ENCODE assay signal across 15 mouse cellular contexts in genomic region chr17:15862355-15862754, GRCm38 (mm10). TPM values are rescaled to one million over a fixed set of nuclear protein-coding genes. Genes with fewer than 3 reads are reported as not detected.
DNase-seq lines count a peak whose midpoint lies in the region; ATAC-seq and TF ChIP-seq lines count a peak whose summit lies in the region.
"Had no signal": no experiment of that assay in that cellular context is flagged by ENCODE, and none has a peak within 500 bp of the region (broad histone marks: within the 10 kb centered on the region; RNA-seq: fewer than 3 reads in every experiment).

No protein-coding gene starts in this region.

- peak; percentile 45 for DNase-seq in forebrain, postnatal 0 days
- DNase-seq in midbrain, postnatal 0 days (ENCODE audit: low spot score) = peak; percentile 50
- no peak for DNase-seq in midbrain, embryonic 10.5 days (ENCODE audit: low spot score)
- DNase-seq in cerebellum, postnatal 14 days = peak; percentile 43 to 56
- peak; percentile 8 for DNase-seq in right cerebral cortex, postnatal 25 days
- no peak for DNase-seq in thymus, postnatal 4 days
- no peak for DNase-seq in lung, adult 2 months
- DNase-seq: adrenal gland, adult 8-10 months; gastrocnemius, postnatal 36 days; heart, postnatal 4 days had no signal

- no peak overlapping the region for H3K9ac ChIP-seq in forebrain, postnatal 0 days
- H3K9ac ChIP-seq in forebrain, embryonic 12.5 days = no peak overlapping the region
- H3K9ac ChIP-seq in midbrain, postnatal 0 days (replicated peaks; ENCODE audit: low read length, poor library complexity, severe bottlenecking) = no peak overlapping the region
- H3K9ac ChIP-seq: heart, embryonic 12.5 days had no signal

- H3K4me3 ChIP-seq in forebrain, postnatal 0 days (ENCODE audit: low read depth, low read length) = no peak overlapping the region
- no peak overlapping the region for H3K4me3 ChIP-seq in forebrain, embryonic 12.5 days (replicated peaks)
- no peak overlapping the region for H3K4me3 ChIP-seq in midbrain, postnatal 0 days (ENCODE audit: low read depth, low read length)
- no peak overlapping the region for H3K4me3 ChIP-seq in midbrain, embryonic 10.5 days
- H3K4me3 ChIP-seq in lung, adult 2 months (replicated peaks; ENCODE audit: extremely low read depth, low read depth, low read length) = no peak overlapping the region
- H3K4me3 ChIP-seq: heart, embryonic 12.5 days; megakaryocyte, embryonic 14.5 days had no signal

- TF ChIP-seq CTCF in forebrain, postnatal 0 days (IDR thresholded peaks at IDR 0.05; ENCODE audit: low read depth) = no peak
- TF ChIP-seq CTCF in midbrain, postnatal 0 days (IDR thresholded peaks at IDR 0.05) = no peak
- no peak for TF ChIP-seq CTCF in lung, adult 2 months (IDR thresholded peaks at IDR 0.05; ENCODE audit: insufficient read depth, low read length)

- no peaks in the 10 kb centered on the region for H3K4me1 ChIP-seq in forebrain, postnatal 0 days (ENCODE audit: insufficient read depth)
- H3K4me1 ChIP-seq in forebrain, embryonic 12.5 days = no peaks in the 10 kb centered on the region
- H3K4me1 ChIP-seq in midbrain, postnatal 0 days (ENCODE audit: insufficient read depth, low read length) = no peaks in the 10 kb centered on the region
- no peaks in the 10 kb centered on the region for H3K4me1 ChIP-seq in midbrain, embryonic 10.5 days
- no peaks in the 10 kb centered on the region for H3K4me1 ChIP-seq in lung, adult 2 months (ENCODE audit: control insufficient read depth, insufficient read depth, low read length)
- H3K4me1 ChIP-seq: heart, embryonic 12.5 days; megakaryocyte, embryonic 14.5 days had no signal

- WGBS in forebrain, postnatal 0 days = 46% methylated on average over 4 of the region's 4 CpGs
- 80% methylated on average over 4 of the region's 4 CpGs for WGBS in forebrain, embryonic 12.5 days
- WGBS in midbrain, postnatal 0 days = 78% methylated on average over 4 of the region's 4 CpGs
- 82% methylated on average over 4 of the region's 4 CpGs for WGBS in midbrain, embryonic 10.5 days
- 58% methylated on average over 4 of the region's 4 CpGs for WGBS in lung, adult 2 months

- no peaks in the 10 kb centered on the region for H3K36me3 ChIP-seq in forebrain, postnatal 0 days (ENCODE audit: insufficient read depth)
- H3K36me3 ChIP-seq in forebrain, embryonic 12.5 days (replicated peaks) = no peaks in the 10 kb centered on the region
- no peaks in the 10 kb centered on the region for H3K36me3 ChIP-seq in midbrain, postnatal 0 days (ENCODE audit: insufficient read depth, low read length)
- H3K36me3 ChIP-seq in midbrain, embryonic 10.5 days = no peaks in the 10 kb centered on the region
- H3K36me3 ChIP-seq: heart, embryonic 12.5 days had no signal

- H3K27me3 ChIP-seq in forebrain, postnatal 0 days (ENCODE audit: insufficient read depth, low read length) = no peaks in the 10 kb centered on the region
- H3K27me3 ChIP-seq in forebrain, embryonic 12.5 days = no peaks in the 10 kb centered on the region
- no peaks in the 10 kb centered on the region for H3K27me3 ChIP-seq in midbrain, postnatal 0 days (ENCODE audit: insufficient read depth, low read length)
- no peaks in the 10 kb centered on the region for H3K27me3 ChIP-seq in midbrain, embryonic 10.5 days (ENCODE audit: low read depth, poor library complexity, severe bottlenecking)
- H3K27me3 ChIP-seq: heart, embryonic 12.5 days; megakaryocyte, embryonic 14.5 days had no signal

- H3K9me3 ChIP-seq in forebrain, postnatal 0 days (ENCODE audit: low read length) = no peaks in the 10 kb centered on the region
- H3K9me3 ChIP-seq in forebrain, embryonic 12.5 days = no peaks in the 10 kb centered on the region
- H3K9me3 ChIP-seq in midbrain, postnatal 0 days (ENCODE audit: low read length) = no peaks in the 10 kb centered on the region
- H3K9me3 ChIP-seq in midbrain, embryonic 10.5 days (replicated peaks) = no peaks in the 10 kb centered on the region
- H3K9me3 ChIP-seq: heart, embryonic 12.5 days had no signal

- H3K4me2 ChIP-seq in forebrain, postnatal 0 days (ENCODE audit: low read depth) = no peak overlapping the region
- no peak overlapping the region for H3K4me2 ChIP-seq in forebrain, embryonic 12.5 days
- H3K4me2 ChIP-seq in midbrain, postnatal 0 days (ENCODE audit: low read depth, low read length, poor library complexity, severe bottlenecking) = no peak overlapping the region
- H3K4me2 ChIP-seq: heart, embryonic 12.5 days had no signal

- no peak for TF ChIP-seq POLR2A in lung, adult 2 months (IDR thresholded peaks at IDR 0.05; ENCODE audit: borderline replicate concordance, extremely low read depth, low read depth, low read length)

- no peak overlapping the region for H3K27ac ChIP-seq in forebrain, postnatal 0 days (ENCODE audit: low read depth, low read length)
- no peak overlapping the region for H3K27ac ChIP-seq in forebrain, embryonic 12.5 days
- H3K27ac ChIP-seq in midbrain, postnatal 0 days (ENCODE audit: low read depth, low read length) = no peak overlapping the region
- H3K27ac ChIP-seq in midbrain, embryonic 10.5 days (replicated peaks) = no peak overlapping the region
- H3K27ac ChIP-seq: stomach, postnatal 0 days had no signal

- peak; percentile 60 for ATAC-seq in forebrain, postnatal 0 days
- no peak for ATAC-seq in forebrain, embryonic 12.5 days (ENCODE audit: low FRiP score)
- ATAC-seq in midbrain, postnatal 0 days (ENCODE audit: low FRiP score) = no peak
- ATAC-seq: inflammation-experienced regulatory T-cells, adult 6 months had no signal

RNA-seq across cellular contexts. Expression of gene Rgmb, which starts 31.5 kb away (rescaled TPM):
- total RNA-seq in forebrain, postnatal 0 days (2014; rRNA removed) = 64.7 and 81.4 TPM in 2 replicates
- 40.6 and 48.1 TPM in 2 replicates for polyA plus RNA-seq in forebrain, postnatal 0 days (2015; fragmentation: Nextera tagmentation; extraction: Ambion mirVana)
- polyA plus RNA-seq in forebrain, embryonic 12.5 days (2016; fragmentation: Nextera tagmentation; extraction: Ambion mirVana) = 65.1 and 70.8 TPM in 2 replicates
- total RNA-seq in midbrain, postnatal 0 days (2014; rRNA removed) = 112 and 144 TPM in 2 replicates
- polyA plus RNA-seq in midbrain, postnatal 0 days (2015; fragmentation: Nextera tagmentation; extraction: Ambion mirVana) = 53.9 and 55.2 TPM in 2 replicates
- 27.6 and 43.0 TPM in 2 replicates for polyA plus RNA-seq in midbrain, embryonic 10.5 days (2016; fragmentation: Nextera tagmentation; extraction: Ambion mirVana)
- polyA plus RNA-seq in lung, adult 2 months (2012; rRNA removed) = 41.4 and 65.1 TPM in 2 replicates

Comparison
In these comparisons a context has a peak if more than half of its experiments do, and no peak if none do; other contexts are left out.
1. DNase-seq: peak in forebrain, postnatal 0 days (single experiment), midbrain, postnatal 0 days (single experiment), cerebellum, postnatal 14 days (2 of 2) and right cerebral cortex, postnatal 25 days (single experiment); none in midbrain, embryonic 10.5 days (single experiment), thymus, postnatal 4 days (single experiment) and lung, adult 2 months (single experiment).